Mouse (Mus musculus): ENCODE measurements at regions not wholly inside any gene's neighbourhood (a gene's known extent, or its start where the extent isn't known, plus 50 kb on each side); places are given as distances from the start of the nearest gene placed in this dataset.
A peak's percentile ranks its signal among the peaks of the same experiment; 100 is the strongest.
"Not testable (repeated sequence)": the region's sequence is repeated elsewhere in the genome, so short reads cannot be mapped to it uniquely, and the experiment has no call there.

- no peak for DNase-seq (ENCODE audit: low read depth)
Observed at GRCm38 (mm10) chr15:19778651-19779050, 670.4 kb upstream of the Cdh12 start.

GRCm38 (mm10) chr15:19783883-19784282 lies 665.2 kb upstream of the Cdh12 start:
- DNase-seq (ENCODE audit: low read depth), result no peak

GRCm38 (mm10) chr15:19806994-19807393 lies 642.1 kb upstream of the Cdh12 start:
- DNase-seq (ENCODE audit: low read depth), result no peak

GRCm38 (mm10) chr15:19813647-19814046 lies 635.4 kb upstream of the Cdh12 start:
- no peak for DNase-seq (ENCODE audit: low read depth)

GRCm38 (mm10) chr15:19856892-19857655 lies 592.0 kb upstream of the Cdh12 start:
- not testable (repeated sequence) for DNase-seq (ENCODE audit: low read depth)

GRCm38 (mm10) chr15:19857656-19858006 lies 591.4 kb upstream of the Cdh12 start:
- peak; percentile 14 for DNase-seq (ENCODE audit: low read depth)

- peak; percentile 6 for DNase-seq (ENCODE audit: low read depth)
Observed at GRCm38 (mm10) chr15:19858668-19859067, 590.4 kb upstream of the Cdh12 start.

GRCm38 (mm10) chr15:19863979-19864378 lies 585.1 kb upstream of the Cdh12 start:
- no peak for DNase-seq (ENCODE audit: low read depth)

- no peak for DNase-seq (ENCODE audit: low read depth)
Observed at GRCm38 (mm10) chr15:19866559-19866958, 582.5 kb upstream of the Cdh12 start.

- no peak for DNase-seq (ENCODE audit: low read depth)
Observed at GRCm38 (mm10) chr15:19869041-19869440, 580.0 kb upstream of the Cdh12 start.

- no peak for DNase-seq (ENCODE audit: low read depth)
Observed at GRCm38 (mm10) chr15:19872611-19873010, 576.5 kb upstream of the Cdh12 start.

Data from induced T-regulatory cell, adult 2 months (primary cell).